Mouse (Mus musculus) brain, embryonic 14.5 days (tissue): ENCODE data around the gene Kng1.

ENCODE experiments used
- CTCF ChIP-seq: fragments of 200-500 bp; IDR thresholded peaks from 2 replicates; pipeline ENCODE4 v1.5.1; 2012; ENCODE audit warnings: inconsistent platforms, mild to moderate bottlenecking, moderate library complexity, borderline replicate concordance; ENCODE audit not compliant: insufficient read depth, insufficient read length; ENCODE audit errors: extremely low read depth
- POLR2A ChIP-seq: fragments of 200-500 bp; IDR thresholded peaks from 2 replicates; pipeline ENCODE4 v1.6.1; 2012; ENCODE audit warnings: mild to moderate bottlenecking, inconsistent platforms, borderline replicate concordance; ENCODE audit not compliant: poor library complexity, insufficient read depth, insufficient read length, severe bottlenecking; ENCODE audit errors: extremely low read depth

- no peak for TF ChIP-seq CTCF
- no peak for TF ChIP-seq POLR2A
Observed at GRCm38 (mm10) chr16:23108943-23109342, 51.3 kb downstream of the Kng1 start.
